Mouse (Mus musculus): Measurements from ENCODE around the gene Lias.

Gene Lias

DNA sequence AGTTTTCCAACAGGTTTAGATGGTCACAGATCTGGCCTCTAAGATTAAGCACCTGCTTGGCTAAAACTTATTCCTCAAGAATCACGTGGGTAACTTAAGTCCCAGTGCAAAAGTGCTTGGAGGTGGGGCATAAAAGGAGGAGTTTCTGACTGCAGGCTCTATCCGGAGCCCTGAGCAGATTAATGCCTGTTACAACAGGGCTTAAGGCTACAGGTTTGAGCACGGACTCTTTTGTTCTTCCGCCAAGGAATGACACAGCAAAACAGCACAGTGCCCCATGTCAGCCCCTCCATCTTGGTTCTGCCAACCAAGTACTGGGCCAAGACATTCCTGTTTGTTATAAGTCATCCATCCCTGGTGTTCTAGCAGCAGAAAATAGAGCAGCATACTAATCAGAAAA, 37.0 kb downstream of the Lias start:
- DNase-seq: no peak

DNA sequence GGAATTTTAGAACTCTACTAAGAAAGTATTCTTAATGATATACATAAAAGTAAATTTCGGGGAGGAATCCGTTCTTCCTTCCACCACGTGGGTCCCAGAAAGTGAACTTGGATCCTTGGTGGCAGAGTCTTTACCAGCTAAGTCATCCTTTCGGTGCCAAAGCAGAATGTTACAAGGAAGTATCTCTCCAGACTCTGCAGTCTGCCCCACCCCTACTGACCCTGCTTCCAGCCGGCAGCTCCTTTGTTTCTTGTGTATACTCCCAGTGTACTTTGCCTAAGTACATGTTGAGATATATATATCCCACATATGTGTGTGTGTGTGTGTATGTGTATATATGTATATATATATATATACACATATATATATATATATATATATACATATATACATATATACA, 38.1 kb downstream of the Lias start:
- no peak for DNase-seq

DNA sequence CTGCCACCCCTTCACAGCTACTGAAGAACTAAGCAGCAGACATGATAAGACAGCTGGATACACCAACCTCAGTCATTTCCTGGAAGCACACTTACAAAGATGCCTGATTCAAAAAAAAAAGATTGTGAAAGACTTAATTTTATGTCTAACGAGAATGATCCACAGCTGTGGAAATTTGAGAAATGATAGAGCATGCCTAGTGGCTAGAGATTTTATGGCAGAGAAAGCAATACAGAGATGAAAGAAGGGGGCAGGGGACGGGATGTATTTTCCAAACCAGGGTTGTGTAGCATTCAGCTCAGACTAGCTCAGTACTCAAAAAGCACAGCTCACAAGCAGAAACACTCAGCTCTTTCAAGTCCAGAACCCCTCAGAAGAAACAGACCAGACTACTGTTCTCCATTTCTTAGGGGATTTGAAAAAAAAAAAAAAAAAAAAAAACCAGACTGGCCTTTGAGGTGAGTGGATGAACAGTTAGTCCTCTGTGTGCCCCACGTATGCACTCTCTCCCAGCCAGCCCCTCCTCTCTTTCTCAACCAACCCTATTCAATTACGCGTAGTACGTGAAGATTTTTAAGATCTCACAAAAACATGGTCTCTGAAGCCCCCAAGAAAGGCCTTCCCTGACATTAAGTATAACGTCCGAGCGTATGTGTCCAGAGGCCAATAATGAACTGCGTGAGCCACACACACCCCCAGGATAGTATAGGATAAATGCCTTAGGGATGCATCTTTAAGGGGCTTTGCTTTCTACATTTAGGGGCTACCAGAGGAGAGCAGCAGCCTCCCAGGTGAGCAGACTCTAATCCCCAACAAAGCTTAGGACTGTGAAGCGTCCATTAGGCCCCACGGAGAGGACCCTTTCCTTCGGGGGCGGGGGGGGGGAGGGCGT, 43.4 kb downstream of the Lias start:
- peak in 1 of 2 experiments; percentile 22 for DNase-seq

DNA sequence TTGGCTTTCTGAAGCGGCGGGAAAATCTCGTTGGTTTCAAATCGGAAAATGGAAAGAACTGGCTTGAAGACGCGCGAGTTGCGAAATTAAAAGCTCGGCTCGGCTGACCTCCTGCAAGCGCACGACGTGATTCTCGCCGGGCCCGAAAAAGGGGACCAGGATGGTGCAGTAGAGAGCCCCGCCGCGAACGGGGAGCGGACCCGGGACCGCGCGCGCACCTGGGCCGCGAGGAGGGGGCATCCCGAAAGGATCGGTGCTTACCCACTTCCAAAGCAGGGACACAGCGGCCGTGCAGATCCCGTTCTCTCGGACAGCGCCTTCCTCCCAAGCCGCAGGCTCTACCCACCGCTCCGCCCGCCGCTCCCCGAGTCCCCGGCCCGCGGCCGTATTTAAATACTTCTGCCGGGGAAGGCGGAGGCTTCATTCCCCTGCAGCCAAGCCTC, 44.1 kb downstream of the Lias start:
- DNase-seq: no peak

DNA sequence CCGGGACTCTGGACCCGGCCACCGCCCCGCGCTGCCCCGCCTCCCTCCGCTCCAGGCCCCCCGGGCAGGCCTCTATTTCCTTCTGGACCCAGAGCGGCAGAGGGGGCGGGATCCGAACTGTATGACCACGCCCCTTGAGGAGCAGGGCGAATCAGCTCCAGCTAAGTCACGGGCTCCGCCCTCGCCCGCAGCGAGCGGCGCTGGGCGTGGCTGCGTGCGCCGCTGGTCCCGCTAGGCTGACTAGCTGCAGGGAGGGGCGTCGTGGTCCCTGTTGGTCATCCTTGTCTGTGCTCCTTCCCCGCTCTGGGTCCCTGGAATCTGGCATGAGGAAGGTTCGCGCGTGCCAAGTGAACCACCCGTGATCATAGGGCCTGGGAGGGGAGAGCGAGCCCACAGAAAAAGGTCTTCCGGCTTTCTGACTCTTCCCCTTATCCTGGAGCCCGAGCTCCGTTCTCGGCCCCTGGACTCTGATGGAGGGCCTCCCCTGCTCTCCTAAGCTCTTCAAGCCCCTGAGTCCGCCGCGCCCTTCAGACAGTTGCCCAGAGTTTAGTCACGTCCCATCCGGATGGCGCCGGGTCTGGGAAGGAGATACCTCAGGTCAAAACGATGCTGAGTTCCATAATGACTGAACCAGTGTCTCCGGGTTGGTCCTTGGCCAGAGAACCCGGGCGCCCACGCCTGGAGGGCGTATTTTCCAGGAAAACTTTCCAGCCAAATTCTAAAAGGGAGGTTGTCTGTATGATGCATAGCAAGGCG, 44.7 kb downstream of the Lias start, which contains the start of gene Ugdh:
Gene Ugdh (minus strand): TSS at position 144 of the 756 bp plus-strand sequence.
- peak; percentile 98 to 99 for DNase-seq

DNA sequence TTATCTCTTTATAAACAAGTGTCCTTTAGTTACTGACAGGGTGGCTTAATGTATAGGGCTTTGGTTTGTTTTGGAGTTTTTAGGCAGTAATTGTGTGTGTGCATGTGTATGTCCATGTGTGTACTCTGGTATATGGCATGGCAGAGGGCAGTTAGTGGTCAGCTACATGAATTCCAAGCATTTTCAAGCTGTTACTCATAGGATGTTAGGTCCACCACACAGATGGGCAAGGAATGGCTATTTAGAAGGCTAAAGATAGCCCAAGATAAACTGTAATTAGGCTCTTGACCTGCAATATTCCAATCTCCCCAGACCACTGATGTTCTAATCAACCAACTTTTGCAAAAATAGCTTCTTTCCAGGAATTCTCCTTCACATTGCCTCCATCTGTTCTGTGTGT, 46.7 kb downstream of the Lias start:
- no peak for DNase-seq

DNA sequence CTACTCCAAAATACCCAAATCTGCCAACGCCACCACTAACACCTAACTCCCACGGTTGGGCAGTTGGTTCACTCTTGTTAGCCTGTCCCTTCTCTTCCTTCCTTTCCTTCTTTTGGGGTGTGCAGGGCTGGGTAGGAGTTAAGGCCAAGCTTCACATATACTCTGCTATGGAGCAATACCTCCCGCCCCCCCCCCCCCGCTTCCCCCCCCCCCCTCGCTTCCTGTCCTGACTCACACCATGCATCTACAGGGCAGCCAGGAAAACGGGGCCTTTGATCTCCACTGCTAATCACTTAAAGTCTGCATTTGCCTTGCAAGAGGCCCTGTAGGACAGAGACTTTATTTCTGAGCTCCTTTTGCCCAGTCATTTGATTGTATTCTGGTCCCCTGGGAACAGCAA, 53.7 kb downstream of the Lias start:
- DNase-seq: no peak

DNA sequence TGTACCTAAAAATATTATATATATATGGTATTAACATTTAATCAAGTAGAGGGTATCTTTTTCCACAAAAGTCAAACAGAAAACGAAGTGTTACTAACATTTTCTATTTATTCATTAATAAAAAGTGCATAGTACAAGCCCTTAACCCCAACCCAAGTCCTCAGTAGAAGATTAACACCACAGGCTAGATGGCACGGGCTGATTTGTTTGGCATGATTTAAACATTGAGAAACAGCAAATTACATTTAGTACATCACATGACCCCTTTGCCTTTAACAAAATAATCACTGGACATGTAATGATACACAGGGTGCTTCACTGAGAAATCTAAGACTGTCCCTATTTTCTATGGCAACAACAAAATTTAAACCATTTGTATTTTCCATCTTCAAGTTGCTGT, 55.5 kb downstream of the Lias start:
- DNase-seq: no peak

DNA sequence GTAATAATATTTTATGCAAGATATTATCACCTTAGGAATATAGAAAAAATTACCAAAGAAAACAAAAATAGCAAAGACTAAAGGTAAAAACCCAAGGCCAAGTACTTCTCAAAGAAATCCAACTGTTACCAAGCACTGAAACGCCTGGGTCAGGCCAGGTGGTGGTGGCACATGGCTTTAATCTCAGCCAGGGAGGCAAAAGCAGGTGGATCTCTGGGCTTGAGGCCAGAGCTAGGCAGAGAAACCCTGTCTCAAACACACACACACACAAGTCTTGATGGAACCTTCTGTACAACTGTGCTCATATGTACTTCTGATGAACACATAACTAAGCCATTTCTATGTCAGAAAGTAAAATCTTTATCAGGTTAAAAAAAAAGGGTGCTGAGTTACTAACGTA, 56.5 kb downstream of the Lias start:
- no peak for DNase-seq

DNA sequence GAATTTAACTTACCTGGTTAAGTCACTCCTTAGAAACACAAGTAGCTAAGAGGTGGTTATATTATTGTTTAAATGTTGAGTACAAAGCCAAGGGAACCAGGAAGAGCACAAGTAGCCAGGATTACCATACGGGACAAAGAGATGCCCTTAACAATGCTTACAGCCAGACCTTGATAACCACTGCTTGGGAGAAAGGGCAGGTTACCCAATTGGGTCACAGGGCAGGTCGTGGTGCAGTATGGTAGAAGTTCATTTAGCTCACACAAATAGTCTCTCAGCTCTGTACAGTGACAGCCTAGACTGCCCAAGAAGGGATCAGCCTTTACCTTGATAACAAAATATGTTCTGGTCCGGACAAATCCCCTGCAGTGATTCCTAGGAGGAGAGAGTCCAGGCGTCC, 57.6 kb downstream of the Lias start:
- DNase-seq: no peak

DNA sequence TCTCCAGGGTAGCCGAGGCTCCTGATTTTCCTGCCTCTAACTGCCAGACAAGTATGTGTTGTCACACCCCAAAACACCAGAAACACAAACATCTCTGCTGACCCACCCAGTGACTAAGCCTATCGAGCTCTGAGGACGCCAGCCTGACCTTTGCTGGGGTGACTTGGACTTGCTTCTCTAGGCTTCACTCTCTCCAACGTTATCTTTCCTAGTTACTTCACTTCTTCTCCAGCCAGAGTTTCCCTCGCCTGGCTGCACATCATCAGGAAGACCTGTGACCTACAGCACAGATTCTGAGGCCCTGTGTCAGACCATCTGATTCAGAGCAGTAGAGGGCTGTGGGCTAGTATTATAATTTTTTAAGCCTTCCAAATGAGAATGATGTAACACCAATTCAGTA, 63.5 kb downstream of the Lias start:
- DNase-seq: no peak

DNA sequence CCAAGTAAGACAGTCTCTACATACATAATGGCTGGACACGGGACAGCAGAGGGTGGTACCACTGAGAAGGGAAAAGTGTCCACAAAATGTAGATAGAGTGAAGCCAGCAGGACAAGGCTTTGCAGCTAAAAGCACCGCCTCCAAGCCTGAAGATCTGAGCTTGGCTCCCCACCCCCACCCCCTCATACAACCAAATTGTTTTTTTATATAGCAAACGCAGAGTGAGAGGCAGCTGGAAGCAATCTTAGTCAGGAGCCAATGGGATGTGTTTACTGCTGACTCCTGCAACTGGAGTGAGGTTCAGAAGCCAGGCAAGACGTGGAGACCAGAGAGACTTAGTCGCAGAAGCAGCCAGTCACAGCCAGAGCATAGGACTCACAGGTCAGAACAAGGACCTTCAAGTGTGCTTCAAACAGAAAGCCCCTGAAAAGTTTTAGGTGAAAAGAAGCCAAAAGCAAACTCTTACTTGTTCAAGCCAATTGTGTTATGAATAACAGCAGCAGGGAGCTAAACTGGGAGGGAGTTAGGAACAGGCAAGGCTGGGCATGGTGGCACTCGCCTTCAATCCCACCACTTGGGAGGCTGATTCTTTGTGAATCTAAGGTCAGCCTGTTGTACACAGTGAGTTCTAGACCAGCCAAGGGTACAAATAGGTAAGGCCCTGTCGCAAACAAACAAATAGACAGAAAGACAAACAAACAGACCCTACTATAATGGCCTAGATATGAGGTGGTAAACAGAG, 66.0 kb downstream of the Lias start:
- DNase-seq: peak; percentile 55 to 67

DNA sequence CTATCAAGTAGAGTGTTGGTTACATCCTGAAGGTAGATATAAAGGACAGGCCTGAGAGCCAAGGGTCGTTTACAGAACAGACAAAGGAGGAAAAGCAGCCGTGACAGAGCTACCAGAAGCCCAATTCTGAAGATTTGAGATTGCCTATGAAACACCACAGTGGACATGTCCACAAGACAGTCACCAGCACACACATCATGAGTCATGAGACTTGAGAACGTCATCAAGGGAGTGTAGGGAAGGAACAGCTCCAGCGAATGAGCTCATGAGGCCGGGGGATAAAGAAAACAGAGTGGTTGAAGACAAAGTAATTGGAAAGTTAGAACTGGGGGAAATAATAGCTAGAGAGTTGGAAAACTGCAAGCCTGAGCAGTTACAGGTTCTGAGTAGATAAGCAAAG, 66.5 kb downstream of the Lias start:
- peak in 1 of 2 experiments; percentile 8 for DNase-seq

DNA sequence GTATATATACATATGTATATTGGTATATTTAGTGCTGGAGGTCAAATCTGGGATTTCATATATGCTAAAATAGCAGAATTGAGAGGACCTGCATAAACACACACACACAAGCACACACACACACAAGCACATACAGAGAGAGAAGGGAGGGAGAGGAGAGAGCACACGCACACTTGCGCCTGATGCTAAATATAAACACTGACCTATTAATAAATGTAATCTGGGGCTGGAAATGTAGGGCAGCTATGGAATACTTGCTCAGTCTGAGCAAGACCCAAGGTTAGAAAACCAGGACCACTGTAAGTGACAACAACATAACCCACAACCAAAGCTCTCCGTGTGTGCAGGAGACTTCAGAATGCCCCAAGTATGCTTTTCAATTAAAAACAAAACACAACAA, 68.2 kb downstream of the Lias start:
- DNase-seq: no peak

Measured in kidney, postnatal 4 days (tissue).